Mouse (Mus musculus): Measurements from ENCODE around the gene Zwint. TPM values are rescaled to one million over a fixed set of nuclear protein-coding genes. Genes with fewer than 3 reads are reported as not detected.

Gene Zwint
- total RNA-seq (2021), result 100 to 1,000 TPM; 738 to 772 TPM
- long read RNA-seq, transcript Zwint-201 (8 exons, 1,834 nt), result major isoform, 1,092 of 1,142 reads
- long read RNA-seq, partial matches to known transcripts, result 14 of 1,142 reads
- long read RNA-seq, other reads (novel, unspliced or antisense), result 33 of 1,142 reads

- DNase-seq (ENCODE audit: low spot score in 2 of 2), result peak; percentile 97 to 98
Observed at GRCm38 (mm10) chr10:72654270-72655016, at the start of gene Zwint. Zwint (plus strand) TSS chr10:72654845.

- DNase-seq (ENCODE audit: low spot score in 2 of 2), result peak in 1 of 2 experiments; percentile 61
Observed at GRCm38 (mm10) chr10:72613125-72613915, 41.3 kb upstream of the Zwint start.

- DNase-seq (ENCODE audit: low spot score in 2 of 2), result no peak
Observed at GRCm38 (mm10) chr10:72616153-72616552, 38.5 kb upstream of the Zwint start.

DNA sequence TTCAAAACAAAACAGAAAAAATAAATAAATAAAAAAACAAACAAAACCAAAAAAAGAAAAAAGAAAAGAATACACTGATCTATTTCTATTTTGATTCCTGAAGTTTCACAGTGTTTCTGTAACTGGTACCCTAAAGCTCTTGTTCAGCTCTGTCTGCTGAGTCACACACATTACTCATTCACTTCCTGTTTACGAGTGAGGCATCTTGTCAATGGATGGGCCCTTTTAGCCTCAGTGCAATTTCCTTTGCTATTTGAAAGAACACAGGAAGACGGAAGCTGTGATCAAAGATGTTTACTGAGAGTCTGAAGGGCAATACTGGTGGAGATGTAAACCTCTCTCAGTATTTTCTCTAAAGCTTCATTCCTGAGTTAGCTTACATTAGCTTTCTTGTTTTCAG is 34.1 kb upstream of the Zwint start:
- DNase-seq (ENCODE audit: low spot score in 2 of 2), result peak in 1 of 2 experiments; percentile 16

GRCm38 (mm10) chr10:72623561-72623960 is 31.1 kb upstream of the Zwint start:
- peak; percentile 4 to 56 for DNase-seq (ENCODE audit: low spot score in 2 of 2)

- DNase-seq (ENCODE audit: low spot score in 2 of 2), result no peak
Observed at GRCm38 (mm10) chr10:72634125-72634524, 20.5 kb upstream of the Zwint start.

- no peak for DNase-seq (ENCODE audit: low spot score in 2 of 2)
Observed at GRCm38 (mm10) chr10:72650867-72651266, 3.8 kb upstream of the Zwint start.

- DNase-seq (ENCODE audit: low spot score in 2 of 2), result no peak
Observed at GRCm38 (mm10) chr10:72653797-72654196, 848 bp upstream of the Zwint start.

DNA sequence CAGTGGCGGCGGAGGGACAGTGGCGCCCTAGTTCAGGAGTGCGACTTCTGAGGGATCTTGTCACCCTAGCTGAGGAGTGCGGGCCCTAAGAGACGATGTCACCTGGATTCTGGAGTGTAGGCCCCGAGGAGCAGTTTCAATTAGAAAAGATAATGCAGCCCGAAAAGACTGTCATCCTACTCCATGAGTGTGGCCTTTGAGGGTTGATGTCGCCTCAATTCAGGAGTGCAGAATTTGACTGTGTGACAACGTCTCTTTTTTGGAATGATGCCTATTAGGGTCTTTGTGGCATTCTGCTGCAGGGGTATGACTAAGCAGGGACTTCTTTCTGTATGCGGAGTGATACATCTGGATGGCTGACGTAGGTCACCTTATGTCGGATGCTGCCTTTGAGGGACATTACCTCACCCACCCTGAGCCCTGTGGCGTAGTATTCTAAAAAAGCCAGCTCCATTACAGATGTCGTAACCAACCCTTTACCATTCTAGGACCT is 418 bp downstream of the Zwint start:
- peak; percentile 48 to 74 for DNase-seq (ENCODE audit: low spot score in 2 of 2)

DNA sequence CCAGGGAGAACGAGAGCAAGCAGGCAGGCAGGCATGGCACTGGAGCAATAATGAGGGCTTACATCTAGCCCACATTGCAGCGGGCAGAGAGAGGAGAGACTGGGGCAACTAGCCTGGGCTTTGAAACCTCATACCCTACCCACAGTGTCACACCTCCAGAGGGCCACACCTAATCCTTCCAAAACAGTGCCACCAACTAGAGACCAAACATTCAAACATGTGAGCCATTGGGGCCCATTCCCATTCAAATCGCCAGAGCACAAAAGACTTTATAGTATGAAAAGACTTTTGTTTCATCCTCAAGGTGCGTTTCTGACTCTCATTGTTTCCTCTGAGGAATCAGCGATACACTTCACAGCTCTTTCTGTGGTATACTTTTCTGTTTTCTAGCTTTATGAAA is 4.6 kb downstream of the Zwint start:
- DNase-seq (ENCODE audit: low spot score in 2 of 2), result no peak

DNA sequence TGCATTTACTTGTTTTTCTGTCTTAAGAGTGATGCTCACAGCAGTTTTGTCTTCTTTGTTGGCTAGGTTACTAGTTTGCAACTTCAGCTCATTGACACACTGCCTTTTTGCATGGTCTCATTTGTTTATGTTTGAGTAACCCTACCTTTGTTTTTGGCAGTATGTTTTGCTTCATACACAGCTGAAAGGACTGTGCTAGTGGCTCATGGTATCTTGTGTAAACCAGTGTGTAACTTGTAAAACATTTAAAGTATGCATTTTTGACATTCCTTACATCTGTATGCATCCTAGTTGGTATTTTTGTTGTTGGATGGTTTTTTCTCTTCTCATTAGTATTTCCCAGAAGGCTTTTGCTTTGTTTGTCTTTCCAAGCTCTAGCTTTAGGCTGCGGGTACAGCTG is 5.7 kb downstream of the Zwint start:
- no peak for DNase-seq (ENCODE audit: low spot score in 2 of 2)

DNA sequence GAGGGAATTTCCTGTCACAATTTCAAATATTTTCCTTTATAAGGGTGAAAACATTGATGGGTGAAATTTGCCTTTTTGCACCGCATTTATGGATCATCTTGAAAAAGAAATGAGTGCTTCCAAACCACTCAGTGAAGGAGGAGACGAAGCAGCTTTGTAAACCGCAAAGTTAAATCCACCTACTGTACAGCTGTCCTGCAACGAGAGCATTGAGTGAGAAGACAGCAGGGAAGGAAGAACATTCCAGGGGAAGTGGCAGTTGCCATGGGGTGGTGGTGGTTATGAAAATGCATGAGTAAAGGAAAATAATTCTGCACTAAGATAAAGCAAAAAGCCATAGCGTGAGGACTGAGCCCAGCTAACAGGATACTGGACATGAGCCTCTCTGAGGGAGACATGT is 13.2 kb downstream of the Zwint start:
- DNase-seq (ENCODE audit: low spot score in 2 of 2), result peak; percentile 27 to 59

- DNase-seq (ENCODE audit: low spot score in 2 of 2), result no peak
Observed at GRCm38 (mm10) chr10:72669086-72669485, 14.4 kb downstream of the Zwint start.

- no peak for DNase-seq (ENCODE audit: low spot score in 2 of 2)
Observed at GRCm38 (mm10) chr10:72675971-72676370, 21.3 kb downstream of the Zwint start.

GRCm38 (mm10) chr10:72676550-72676949 is 21.9 kb downstream of the Zwint start:
- DNase-seq (ENCODE audit: low spot score in 2 of 2), result no peak

GRCm38 (mm10) chr10:72679086-72679485 is 24.4 kb downstream of the Zwint start:
- DNase-seq (ENCODE audit: low spot score in 2 of 2), result no peak

- no peak for DNase-seq (ENCODE audit: low spot score in 2 of 2)
Observed at GRCm38 (mm10) chr10:72701092-72701491, 46.4 kb downstream of the Zwint start.

GRCm38 (mm10) chr10:72713754-72714153 is 59.1 kb downstream of the Zwint start:
- no peak for DNase-seq (ENCODE audit: low spot score in 2 of 2)

Data from layer of hippocampus, adult 18-20 months (tissue).